Mouse (Mus musculus): Measurements from ENCODE around the gene Gramd1b. TPM values are rescaled to one million over a fixed set of nuclear protein-coding genes. Genes with fewer than 3 reads are reported as not detected.

Gene Gramd1b
- polyA plus RNA-seq, 1 experiment from 2014 or later: 7.3 TPM

- WGBS: 86% methylated on average over 6 of the region's 6 CpGs
- no peak overlapping the region for H3K4me3 ChIP-seq (ENCODE audit: low read depth, low read length)
- H3K36me3 ChIP-seq (ENCODE audit: control insufficient read depth, insufficient read depth, low read length): no peaks in the 10 kb centered on the region
- H3K9ac ChIP-seq (replicated peaks; ENCODE audit: low read depth, low read length): no peak overlapping the region
- no peak overlapping the region for H3K27ac ChIP-seq (ENCODE audit: low read length)
- no peak for ATAC-seq (ENCODE audit: insufficient number of reproducible peaks, insufficient read depth, low FRiP score, low read depth)
- no peak overlapping the region for H3K4me2 ChIP-seq (replicated peaks; ENCODE audit: low read depth, low read length)
- no peaks in the 10 kb centered on the region for H3K27me3 ChIP-seq (ENCODE audit: control insufficient read depth, insufficient read depth, low read length)
- no peaks in the 10 kb centered on the region for H3K4me1 ChIP-seq (ENCODE audit: control insufficient read depth, insufficient read depth, low read length)
- H3K9me3 ChIP-seq (ENCODE audit: control insufficient read depth, low read depth, low read length): no peaks in the 10 kb centered on the region
Measured at GRCm38 (mm10) chr9:40399359-40399932, 131.7 kb downstream of the Gramd1b start.

DNA sequence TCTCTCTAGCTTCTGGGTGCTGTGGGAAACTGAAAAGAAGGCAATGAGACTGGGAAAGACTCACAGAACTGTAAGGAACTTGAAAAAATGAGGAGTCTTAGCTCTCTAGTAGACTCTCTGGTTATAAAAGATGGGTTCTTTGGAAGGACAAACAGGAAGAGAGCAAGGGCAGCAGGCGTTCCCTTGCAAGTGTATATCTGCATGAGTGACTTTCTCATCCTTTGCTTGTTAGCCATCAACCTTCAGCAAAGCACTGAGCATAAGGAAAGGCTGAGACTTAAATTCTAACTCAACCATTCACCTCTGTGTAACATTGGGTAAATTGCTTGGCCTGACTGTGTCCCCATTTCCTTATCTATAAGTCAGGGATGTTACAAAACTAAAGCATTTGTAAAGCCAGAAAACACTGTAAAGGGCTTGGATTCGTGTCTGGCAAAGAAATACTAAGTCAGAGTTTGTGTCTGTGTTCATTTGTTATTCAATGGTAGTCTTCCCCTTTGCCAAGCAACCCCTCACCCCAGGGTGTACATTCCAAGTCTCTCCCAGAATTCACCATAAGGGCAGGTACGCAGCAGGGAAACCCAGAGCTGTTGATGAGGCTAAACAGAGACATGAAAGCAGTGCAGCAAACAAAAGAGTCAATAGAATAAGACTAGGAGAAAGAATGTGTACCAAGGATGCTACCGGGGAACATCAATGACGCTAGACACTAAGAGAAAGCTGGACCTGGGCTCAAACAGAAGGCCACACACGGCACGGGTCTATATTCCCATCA lies 133.5 kb downstream of the Gramd1b start:
- ATAC-seq (ENCODE audit: insufficient number of reproducible peaks, insufficient read depth, low FRiP score, low read depth): no peak
- Histone ChIP-seq H3K4me3 (ENCODE audit: low read depth, low read length) (peak overlapping the region; percentile 4; the same call in 1 of the 2 replicates), H3K27me3 (ENCODE audit: control insufficient read depth, insufficient read depth, low read length) (no peaks in the 10 kb centered on the region), H3K4me2 (replicated peaks; ENCODE audit: low read depth, low read length) (no peak overlapping the region), H3K27ac (ENCODE audit: low read length) (no peak overlapping the region), H3K36me3 (ENCODE audit: control insufficient read depth, insufficient read depth, low read length) (no peaks in the 10 kb centered on the region), H3K9me3 (ENCODE audit: control insufficient read depth, low read depth, low read length) (no peaks in the 10 kb centered on the region), H3K4me1 (ENCODE audit: control insufficient read depth, insufficient read depth, low read length) (no peaks in the 10 kb centered on the region), H3K9ac (replicated peaks; ENCODE audit: low read depth, low read length) (no peak overlapping the region)
- WGBS: 79% methylated on average over 7 of the region's 7 CpGs

DNA sequence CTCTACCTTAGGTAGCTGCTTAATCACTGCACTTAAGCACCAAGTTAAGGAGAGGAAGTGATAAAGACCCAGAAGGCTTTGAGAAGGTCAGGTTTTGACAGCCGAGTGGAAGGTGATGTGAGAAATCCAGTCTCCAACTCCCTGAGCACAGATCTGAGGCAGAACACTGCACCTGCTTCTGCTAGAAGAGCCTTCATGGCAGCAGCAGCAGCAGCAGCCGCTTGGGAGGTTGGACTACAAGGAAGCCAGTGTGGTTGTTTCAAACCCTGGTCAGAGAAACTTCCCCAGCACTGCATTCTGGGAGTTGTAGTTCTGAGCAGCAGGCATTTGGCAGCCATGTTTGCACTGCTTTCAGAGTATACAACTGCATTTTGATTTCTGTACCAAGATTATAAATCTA lies 134.1 kb downstream of the Gramd1b start:
- Histone ChIP-seq H3K27me3 (ENCODE audit: control insufficient read depth, insufficient read depth, low read length) (no peaks in the 10 kb centered on the region), H3K36me3 (ENCODE audit: control insufficient read depth, insufficient read depth, low read length) (no peaks in the 10 kb centered on the region), H3K4me2 (replicated peaks; ENCODE audit: low read depth, low read length) (peak overlapping the region; percentile 19), H3K4me3 (ENCODE audit: low read depth, low read length) (peak overlapping the region; percentile 4; the same call in 1 of the 2 replicates), H3K4me1 (ENCODE audit: control insufficient read depth, insufficient read depth, low read length) (peaks cover 2% of the 10 kb centered on the region; the same call in 1 of the 2 replicates), H3K9ac (replicated peaks; ENCODE audit: low read depth, low read length) (no peak overlapping the region), H3K27ac (ENCODE audit: low read length) (no peak overlapping the region), H3K9me3 (ENCODE audit: control insufficient read depth, low read depth, low read length) (no peaks in the 10 kb centered on the region)
- 17% methylated on average over 2 of the region's 2 CpGs for WGBS
- ATAC-seq (ENCODE audit: insufficient number of reproducible peaks, insufficient read depth, low FRiP score, low read depth): peak; percentile 80; the same call in 1 of the 2 replicates

DNA sequence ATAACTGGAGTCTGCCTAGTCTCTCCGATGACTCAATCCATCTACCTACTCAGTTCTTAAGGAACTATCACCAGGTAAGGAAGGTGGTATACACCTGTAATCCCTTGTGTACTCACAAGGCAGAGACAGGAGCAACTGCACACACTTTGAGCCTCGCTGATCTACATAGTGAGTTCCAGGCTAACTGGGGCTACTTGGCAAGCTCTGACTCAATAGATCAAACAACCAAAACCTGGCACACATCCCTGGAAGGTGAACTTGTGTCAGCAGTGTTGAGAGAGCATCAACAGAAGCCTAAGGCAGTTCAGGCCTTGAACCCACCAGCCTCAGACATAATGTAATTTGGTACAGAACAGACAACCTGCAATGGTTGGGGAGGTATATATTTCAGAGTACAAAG lies 135.0 kb downstream of the Gramd1b start:
- Histone ChIP-seq H3K36me3 (ENCODE audit: control insufficient read depth, insufficient read depth, low read length) (no peaks in the 10 kb centered on the region), H3K4me1 (ENCODE audit: control insufficient read depth, insufficient read depth, low read length) (peaks cover 7% of the 10 kb centered on the region; the same call in 1 of the 2 replicates), H3K4me2 (replicated peaks; ENCODE audit: low read depth, low read length) (no peak overlapping the region), H3K4me3 (ENCODE audit: low read depth, low read length) (no peak overlapping the region), H3K9ac (replicated peaks; ENCODE audit: low read depth, low read length) (no peak overlapping the region), H3K27me3 (ENCODE audit: control insufficient read depth, insufficient read depth, low read length) (no peaks in the 10 kb centered on the region), H3K9me3 (ENCODE audit: control insufficient read depth, low read depth, low read length) (no peaks in the 10 kb centered on the region), H3K27ac (ENCODE audit: low read length) (no peak overlapping the region)
- WGBS: 91% methylated on average over 2 of the region's 2 CpGs
- no peak for ATAC-seq (ENCODE audit: insufficient number of reproducible peaks, insufficient read depth, low FRiP score, low read depth)

DNA sequence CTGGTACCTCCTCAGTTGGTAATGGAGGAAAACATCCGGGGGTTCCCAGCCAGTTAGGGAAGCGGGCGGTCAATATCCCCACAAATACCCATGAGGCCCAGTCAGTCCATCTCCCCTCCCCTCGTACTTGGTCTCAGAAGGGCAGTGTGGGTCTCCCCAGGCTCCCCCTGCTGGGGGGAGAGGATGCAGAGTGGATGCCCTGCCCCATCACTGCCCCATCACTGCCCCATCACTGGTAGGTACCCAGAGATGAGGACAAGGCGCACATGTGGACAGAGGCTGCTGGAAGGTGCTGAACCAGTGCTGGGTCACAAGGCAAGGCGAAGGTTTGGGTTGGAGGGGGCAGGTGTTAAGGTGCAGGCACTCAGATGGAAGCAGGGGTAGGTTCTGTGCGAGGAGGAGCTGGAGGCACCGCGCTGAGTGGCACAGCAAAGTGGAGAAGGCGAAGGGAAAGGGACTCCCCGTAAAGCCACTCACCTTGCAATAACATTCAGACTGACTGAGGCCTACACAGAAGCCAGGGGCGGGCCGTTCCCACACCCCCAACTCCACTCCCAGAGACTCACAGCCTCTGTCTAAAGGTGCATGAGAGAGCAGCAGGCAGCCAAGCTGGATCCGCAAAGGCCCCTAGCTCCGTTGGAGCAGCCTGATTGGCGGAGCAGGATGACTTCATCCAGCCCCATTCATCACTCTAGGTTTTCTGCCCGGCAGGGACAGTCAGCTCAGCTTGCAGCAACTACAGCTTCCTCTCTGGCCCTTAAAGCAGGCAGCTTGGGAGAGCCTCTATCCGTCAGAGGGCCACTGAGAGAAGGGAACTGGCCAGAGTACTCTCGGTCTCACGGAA lies 139.1 kb downstream of the Gramd1b start:
- H3K36me3 ChIP-seq (ENCODE audit: control insufficient read depth, insufficient read depth, low read length): no peaks in the 10 kb centered on the region
- 25% methylated on average over 20 of the region's 20 CpGs for WGBS
- no peaks in the 10 kb centered on the region for H3K27me3 ChIP-seq (ENCODE audit: control insufficient read depth, insufficient read depth, low read length)
- H3K4me3 ChIP-seq (ENCODE audit: low read depth, low read length): no peak overlapping the region
- H3K4me1 ChIP-seq (ENCODE audit: control insufficient read depth, insufficient read depth, low read length): peaks cover 7% of the 10 kb centered on the region; the same call in 1 of the 2 replicates
- peak overlapping the region; percentile 37 for H3K4me2 ChIP-seq (replicated peaks; ENCODE audit: low read depth, low read length)
- H3K9me3 ChIP-seq (ENCODE audit: control insufficient read depth, low read depth, low read length): no peaks in the 10 kb centered on the region
- peak; percentile 81 for ATAC-seq (ENCODE audit: insufficient number of reproducible peaks, insufficient read depth, low FRiP score, low read depth)
- H3K27ac ChIP-seq (ENCODE audit: low read length): peak overlapping the region; percentile 62; the same call in 1 of the 2 replicates
- H3K9ac ChIP-seq (replicated peaks; ENCODE audit: low read depth, low read length): no peak overlapping the region

- no peak; the same call in 1 of the 2 replicates for ATAC-seq (ENCODE audit: insufficient number of reproducible peaks, insufficient read depth, low FRiP score, low read depth)
- H3K9ac ChIP-seq (replicated peaks; ENCODE audit: low read depth, low read length): no peak overlapping the region
- H3K4me2 ChIP-seq (replicated peaks; ENCODE audit: low read depth, low read length): no peak overlapping the region
- H3K36me3 ChIP-seq (ENCODE audit: control insufficient read depth, insufficient read depth, low read length): no peaks in the 10 kb centered on the region
- H3K27me3 ChIP-seq (ENCODE audit: control insufficient read depth, insufficient read depth, low read length): no peaks in the 10 kb centered on the region
- H3K27ac ChIP-seq (ENCODE audit: low read length): no peak overlapping the region
- H3K4me3 ChIP-seq (ENCODE audit: low read depth, low read length): no peak overlapping the region
- H3K4me1 ChIP-seq (ENCODE audit: control insufficient read depth, insufficient read depth, low read length): peaks cover 7% of the 10 kb centered on the region; the same call in 1 of the 2 replicates
- H3K9me3 ChIP-seq (ENCODE audit: control insufficient read depth, low read depth, low read length): no peaks in the 10 kb centered on the region
- 71% methylated on average over 17 of the region's 17 CpGs for WGBS
Measured at GRCm38 (mm10) chr9:40391359-40391758, 139.8 kb downstream of the Gramd1b start.

- 40% methylated on average over 8 of the region's 8 CpGs for WGBS
- no peak overlapping the region for H3K4me2 ChIP-seq (replicated peaks; ENCODE audit: low read depth, low read length)
Measured at GRCm38 (mm10) chr9:40390904-40391303, 140.3 kb downstream of the Gramd1b start.

GRCm38 (mm10) chr9:40390396-40390760 lies 140.8 kb downstream of the Gramd1b start:
- Histone ChIP-seq H3K9ac (replicated peaks; ENCODE audit: low read depth, low read length) (no peak overlapping the region), H3K27me3 (ENCODE audit: control insufficient read depth, insufficient read depth, low read length) (no peaks in the 10 kb centered on the region), H3K36me3 (ENCODE audit: control insufficient read depth, insufficient read depth, low read length) (no peaks in the 10 kb centered on the region), H3K27ac (ENCODE audit: low read length) (no peak overlapping the region), H3K4me3 (ENCODE audit: low read depth, low read length) (no peak overlapping the region), H3K4me1 (ENCODE audit: control insufficient read depth, insufficient read depth, low read length) (peaks cover 7% of the 10 kb centered on the region; the same call in 1 of the 2 replicates), H3K9me3 (ENCODE audit: control insufficient read depth, low read depth, low read length) (no peaks in the 10 kb centered on the region), H3K4me2 (replicated peaks; ENCODE audit: low read depth, low read length) (no peak overlapping the region)
- WGBS: 92% methylated on average over 8 of the region's 8 CpGs
- no peak for ATAC-seq (ENCODE audit: insufficient number of reproducible peaks, insufficient read depth, low FRiP score, low read depth)

More at GRCm38 (mm10) chr9:40390904-40391303, 140.3 kb downstream of the Gramd1b start:
- no peaks in the 10 kb centered on the region for H3K9me3 ChIP-seq (ENCODE audit: control insufficient read depth, low read depth, low read length)
- H3K4me3 ChIP-seq (ENCODE audit: low read depth, low read length): no peak overlapping the region
- no peaks in the 10 kb centered on the region for H3K27me3 ChIP-seq (ENCODE audit: control insufficient read depth, insufficient read depth, low read length)
- no peak overlapping the region for H3K9ac ChIP-seq (replicated peaks; ENCODE audit: low read depth, low read length)
- ATAC-seq (ENCODE audit: insufficient number of reproducible peaks, insufficient read depth, low FRiP score, low read depth): 0 out of 2 replicates have a peak, but pooled peaks have one; percentile 29
- peaks cover 7% of the 10 kb centered on the region; the same call in 1 of the 2 replicates for H3K4me1 ChIP-seq (ENCODE audit: control insufficient read depth, insufficient read depth, low read length)
- no peak overlapping the region for H3K27ac ChIP-seq (ENCODE audit: low read length)
- H3K36me3 ChIP-seq (ENCODE audit: control insufficient read depth, insufficient read depth, low read length): no peaks in the 10 kb centered on the region

Measured in stomach, embryonic 14.5 days (tissue).